Mouse (Mus musculus): Measurements from ENCODE around the gene Psmd9.

The Psmd9 gene

DNA sequence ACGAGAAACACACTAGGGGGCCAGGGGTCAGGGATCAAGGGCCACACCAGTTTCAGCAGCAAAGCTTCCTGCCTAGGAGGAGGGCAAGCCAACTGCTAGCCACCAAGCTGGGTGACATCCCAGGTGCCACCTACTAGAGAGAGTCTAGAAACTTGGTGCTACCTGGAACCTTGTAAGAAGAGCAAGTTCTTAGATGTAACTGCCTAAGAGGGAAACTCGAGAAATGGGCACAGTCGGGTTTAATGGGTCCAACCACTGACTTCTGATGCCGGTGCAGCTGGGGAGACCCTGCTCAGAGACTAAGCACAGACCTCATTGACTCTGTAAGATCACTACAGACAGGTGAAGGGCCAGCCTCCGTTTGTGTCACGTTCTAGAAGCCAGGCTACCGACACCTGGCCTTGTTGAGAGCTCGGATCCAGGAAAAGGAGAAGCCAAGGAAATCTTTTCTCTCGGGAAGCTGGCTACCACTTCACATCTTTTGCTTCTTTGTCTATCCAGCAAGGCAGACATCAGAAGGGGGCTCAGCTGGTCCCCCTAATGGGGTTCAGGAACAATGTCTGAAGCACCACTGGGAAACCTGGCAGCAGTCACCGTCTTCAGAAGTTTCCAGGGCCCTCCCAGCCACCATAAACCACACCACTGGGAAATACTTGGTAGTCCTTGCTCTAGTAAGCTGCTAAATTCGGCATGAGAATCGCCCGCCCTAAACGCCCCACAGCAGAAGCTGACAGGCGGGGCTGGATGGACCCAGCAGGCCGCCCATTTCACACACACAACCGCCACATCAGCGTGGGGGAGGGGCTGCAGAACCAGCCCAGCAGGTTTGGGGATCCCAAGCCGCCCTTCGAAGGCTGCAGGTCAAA is 31.9 kb upstream of the Psmd9 start:
- peak; percentile 94 for DNase-seq (ENCODE audit: low read depth, low spot score)

DNA sequence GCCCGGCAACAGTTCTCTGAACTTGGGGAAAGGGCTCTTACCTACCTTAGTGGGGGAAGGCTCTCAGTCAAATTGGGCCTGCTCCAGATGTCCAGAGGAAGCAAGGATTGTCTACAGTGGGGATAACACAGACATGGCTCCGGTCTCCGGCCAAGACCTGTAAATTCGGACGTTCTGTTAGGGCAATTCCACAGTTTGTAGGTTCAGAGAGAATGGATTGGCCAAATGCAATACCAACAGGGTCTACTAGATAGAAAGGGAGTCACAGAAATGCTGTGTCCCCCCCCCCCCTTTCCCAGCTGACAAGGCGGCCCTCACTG is 31.3 kb upstream of the Psmd9 start:
- DNase-seq (ENCODE audit: low read depth, low spot score): no peak

DNA sequence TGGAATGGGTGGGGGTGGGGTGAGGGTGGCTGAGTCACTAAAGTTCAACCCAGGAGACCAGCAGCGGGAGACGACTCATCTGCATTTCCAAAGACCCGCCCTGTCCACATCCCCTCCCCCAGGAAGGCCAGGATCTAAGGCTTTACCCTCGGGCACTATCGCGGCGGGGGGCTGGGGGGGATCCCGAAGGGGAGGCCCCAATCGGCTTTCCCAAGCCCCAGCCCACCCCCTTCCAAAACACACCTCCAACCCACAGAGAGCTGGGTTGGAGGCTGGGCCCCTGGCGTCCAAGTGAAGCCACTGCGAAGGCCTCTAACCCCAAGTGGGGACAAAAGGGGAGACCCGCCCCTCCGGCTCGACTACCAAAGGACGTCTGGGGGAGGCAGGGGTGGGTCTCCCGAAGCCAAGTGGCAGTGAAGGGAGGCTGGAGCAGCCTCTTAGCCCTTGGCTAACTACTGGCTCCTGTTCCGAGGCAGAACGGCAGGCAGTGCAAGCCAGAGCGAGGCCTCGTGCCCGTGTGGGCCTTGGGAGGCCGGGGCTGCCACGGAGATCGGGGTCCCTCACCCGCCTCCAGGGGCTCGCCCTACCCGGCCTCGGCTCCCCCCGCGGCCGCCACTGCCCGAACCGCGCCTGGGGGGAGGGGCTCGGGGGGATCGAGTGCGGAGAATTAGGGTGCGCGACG is 30.8 kb upstream of the Psmd9 start:
- DNase-seq (ENCODE audit: low read depth, low spot score): peak; percentile 90

DNA sequence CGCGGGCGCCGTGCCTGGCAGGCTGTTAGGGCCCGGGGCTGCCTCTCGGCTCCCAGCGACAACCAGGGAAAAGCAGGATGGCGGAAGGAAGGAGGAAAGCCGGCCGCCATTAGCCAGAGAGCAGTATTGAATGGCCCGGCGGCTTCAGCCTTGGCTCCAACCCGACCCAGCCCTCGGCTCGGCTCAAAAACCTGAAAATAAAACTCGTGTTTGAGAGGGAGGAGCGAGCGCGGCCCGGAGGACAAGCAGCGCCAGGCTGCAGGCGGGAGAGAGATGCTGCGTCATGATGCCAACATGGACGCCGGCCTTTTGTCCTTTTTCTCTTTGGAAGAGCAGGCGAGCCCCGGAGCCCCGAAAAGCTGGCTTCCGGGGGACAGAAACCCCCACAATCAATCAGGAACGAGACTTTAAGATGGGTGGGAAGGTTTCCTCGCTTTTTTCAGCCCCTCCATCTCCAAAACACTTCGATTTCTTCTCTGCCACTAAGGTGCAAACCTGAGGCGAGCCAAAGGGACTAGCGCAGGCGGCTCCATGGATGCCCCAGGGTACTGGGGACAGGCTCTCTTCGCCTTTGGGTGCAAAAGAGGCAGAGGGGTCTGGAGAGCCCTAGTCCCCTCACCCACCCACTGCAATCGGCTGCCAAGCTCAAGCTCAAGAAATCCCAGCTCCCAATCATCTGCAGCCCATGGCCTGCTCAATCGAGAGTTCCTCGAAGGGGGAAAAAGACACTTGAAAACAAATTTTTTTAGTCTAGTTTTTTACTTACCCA is 30.1 kb upstream of the Psmd9 start:
- DNase-seq (ENCODE audit: low read depth, low spot score): peak; percentile 94

DNA sequence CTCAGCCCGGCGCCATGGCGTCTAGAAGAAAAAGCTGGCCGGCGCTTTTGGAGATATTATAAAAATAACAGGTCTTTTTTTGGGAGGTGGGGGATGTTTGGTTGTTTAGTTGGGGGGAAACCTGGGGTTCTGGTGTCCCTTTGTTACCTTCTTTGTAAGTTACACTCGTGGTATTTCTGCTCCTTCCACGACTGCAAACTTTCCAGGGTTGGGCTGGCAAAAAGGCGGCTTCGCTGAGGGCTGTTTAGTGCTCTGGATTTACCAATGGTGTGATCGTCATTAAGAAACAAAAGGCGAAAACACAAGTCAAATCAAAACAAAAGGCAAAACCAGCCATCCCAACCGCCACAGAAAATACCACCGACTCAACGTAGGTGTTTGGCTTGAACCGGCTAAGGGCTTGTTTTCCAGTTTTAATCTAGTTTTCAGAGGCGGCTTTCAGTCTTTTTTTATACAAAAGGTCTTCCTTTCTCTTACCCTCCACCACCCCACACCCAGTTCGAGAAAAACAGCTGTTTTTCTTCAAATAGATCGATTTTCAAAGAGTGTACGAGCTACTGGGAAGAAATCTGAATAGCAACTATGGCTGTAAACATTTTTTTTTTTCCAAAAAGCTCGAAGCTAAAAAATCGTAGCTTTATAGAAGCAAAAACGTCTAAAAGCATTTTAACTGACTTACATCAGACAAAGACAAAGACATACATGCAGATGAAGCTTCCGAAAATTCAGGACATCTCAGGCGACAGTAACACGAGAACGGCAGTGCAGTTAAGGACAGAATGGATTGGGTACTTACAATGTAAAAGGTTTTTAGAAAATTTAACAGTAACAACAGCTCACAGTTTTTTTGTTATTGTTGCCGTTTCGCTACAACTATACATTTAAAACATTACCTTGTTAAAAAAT is 29.2 kb upstream of the Psmd9 start:
- no peak for DNase-seq (ENCODE audit: low read depth, low spot score)

DNA sequence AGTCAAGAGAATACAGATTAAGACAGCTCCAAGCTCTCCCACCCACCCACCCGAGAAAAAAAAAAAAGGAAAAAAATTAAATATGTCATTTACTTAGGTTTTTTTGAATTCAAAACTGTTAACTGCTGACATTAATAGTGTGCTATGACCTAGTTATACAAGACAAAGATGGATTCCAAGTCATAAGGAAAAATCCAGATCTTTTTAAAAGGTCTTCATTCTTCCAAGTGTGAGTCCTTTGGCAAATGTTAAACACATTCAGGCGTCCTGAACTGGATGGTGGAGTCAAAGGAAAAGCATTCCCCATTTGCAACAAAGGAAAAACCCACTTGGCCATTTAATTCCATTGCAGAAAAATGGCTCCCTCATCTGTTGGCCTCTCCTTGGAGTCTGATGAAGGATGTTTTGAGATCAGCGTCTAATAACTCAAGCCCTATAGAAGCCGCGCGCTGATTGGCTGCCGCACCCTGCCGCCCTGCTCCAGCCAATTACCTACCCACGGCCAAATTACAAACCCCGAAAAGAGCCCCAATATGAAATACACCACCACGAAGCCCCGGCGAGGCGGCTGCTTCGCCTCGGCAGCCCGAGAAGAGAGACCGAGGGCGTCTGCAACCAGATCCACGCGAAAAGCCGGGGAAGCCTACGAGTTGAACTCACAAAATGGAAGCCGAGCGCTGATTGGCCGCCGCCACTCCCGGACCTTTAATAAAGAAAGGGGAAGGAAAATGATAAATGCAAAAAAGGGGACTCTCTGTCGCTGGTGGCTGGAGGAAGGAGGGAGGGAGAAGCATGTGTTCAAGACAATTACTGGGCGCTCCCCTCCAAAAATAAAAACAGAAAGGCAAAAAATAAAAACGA is 28.3 kb upstream of the Psmd9 start:
- peak; percentile 94 for DNase-seq (ENCODE audit: low read depth, low spot score)

DNA sequence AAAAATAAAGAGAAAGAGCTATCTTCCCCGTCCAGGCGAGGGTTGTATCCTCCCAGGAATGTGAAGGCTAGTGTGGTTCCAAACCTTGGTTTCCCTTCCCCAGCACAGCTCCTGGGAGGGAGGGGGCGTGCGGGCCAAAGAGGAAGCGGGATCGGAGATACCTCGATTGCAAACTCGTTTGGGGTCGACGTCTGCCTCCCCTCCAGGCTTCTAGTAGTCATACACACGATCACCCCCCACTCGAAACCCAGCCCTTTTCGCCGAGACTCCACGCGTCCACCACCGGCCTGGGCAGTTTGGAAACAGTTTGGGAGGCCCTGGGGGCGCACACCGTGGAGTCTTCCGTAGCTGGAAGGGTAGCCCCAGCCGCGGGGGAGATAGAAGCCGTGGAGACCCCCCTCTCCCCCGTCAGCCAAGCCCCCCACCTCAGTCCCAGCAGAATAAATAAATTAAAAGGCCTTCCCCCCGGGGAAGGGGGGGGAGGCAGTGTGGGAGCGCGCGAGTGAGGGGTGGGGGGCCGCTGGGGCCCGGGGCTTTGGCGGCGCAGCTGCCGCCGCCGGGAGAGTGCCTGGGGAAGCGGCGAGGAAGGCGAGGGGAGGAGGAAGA is 27.6 kb upstream of the Psmd9 start:
- DNase-seq (ENCODE audit: low read depth, low spot score): peak; percentile 40

DNA sequence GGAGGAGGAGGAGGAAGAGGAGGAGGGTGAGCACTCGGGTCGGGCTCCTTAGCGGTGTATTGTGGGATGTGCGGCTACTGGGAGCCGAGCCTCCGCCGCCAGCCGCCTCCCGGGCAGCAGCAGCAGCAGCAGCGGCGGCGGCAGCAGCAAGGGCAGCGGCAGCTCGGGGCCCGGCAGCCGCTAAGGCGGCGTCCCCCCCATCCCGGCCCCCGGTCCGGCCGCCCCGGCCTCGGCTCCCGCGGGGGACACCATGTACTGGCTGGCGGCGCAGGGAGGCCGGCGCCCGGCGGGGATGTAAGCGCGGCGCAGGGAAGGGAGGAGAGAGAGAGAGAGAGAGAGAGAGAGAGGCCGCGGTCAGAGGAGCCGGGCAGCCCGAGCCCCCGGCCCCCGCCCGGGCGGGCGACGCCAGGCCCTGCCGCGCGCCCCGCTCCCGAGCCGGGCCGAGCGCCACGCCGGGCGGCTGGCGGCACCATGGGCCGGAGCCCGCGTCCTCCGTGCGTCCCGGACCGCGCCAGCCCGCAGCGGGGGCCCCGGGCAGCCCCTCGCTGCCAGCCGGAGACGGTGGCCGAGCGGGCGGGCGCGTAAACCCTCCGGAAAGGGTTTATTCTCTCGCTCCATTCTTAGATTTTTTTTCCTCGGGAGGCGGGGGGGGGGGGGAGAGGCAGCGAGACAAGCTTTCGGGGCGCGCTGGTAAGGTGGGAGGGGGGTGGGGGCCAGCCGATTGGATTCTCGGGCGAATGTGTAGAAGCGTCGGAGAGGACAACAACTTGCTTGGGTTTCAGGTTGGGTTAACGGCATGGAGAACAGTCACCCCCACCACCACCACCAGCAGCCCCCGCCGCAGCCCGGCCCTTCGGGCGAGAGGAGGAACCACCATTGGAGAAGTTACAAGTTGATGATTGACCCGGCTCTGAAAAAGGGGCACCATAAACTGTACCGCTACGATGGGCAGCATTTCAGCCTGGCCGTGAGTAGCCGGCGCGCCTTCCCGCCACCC is 26.8 kb upstream of the Psmd9 start, which contains the start of gene Setd1b:
TSS of gene Setd1b (plus strand) at position 33 of the 997 bp plus-strand sequence.
- peak; percentile 68 for DNase-seq (ENCODE audit: low read depth, low spot score)

DNA sequence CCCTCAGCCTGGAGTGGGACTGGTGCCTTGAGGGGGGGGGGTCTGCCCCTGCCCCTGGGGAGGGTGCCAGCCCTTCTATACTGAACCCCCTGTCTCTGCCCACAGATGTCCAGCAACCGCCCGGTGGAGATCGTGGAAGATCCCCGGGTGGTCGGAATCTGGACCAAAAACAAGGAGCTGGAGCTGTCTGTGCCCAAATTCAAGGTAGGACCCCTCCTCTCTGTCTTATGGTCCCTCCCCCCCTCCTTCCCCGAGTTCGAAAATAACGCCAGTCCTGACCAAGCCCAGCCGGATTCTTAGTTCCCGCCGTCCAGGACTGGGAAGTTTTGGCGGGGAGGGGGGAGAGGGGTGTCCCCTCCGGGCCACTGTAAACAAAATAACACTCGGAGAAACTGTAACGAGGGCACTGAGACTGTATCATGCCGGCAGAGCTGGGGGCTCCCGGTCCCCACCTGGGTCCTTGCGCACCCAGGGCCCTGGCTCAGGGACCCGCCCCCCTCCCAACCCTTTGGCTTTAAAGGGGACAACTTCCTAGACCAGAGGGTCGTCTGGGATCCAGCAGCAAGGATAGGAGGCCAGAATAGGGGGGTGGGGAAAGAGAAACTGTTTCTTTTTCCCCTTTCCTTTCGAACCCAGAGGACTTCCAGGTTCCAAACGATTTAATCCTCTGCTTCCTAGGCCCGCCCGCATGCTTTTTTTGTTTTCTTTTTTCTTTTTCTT is 25.8 kb upstream of the Psmd9 start:
- DNase-seq (ENCODE audit: low read depth, low spot score): no peak

DNA sequence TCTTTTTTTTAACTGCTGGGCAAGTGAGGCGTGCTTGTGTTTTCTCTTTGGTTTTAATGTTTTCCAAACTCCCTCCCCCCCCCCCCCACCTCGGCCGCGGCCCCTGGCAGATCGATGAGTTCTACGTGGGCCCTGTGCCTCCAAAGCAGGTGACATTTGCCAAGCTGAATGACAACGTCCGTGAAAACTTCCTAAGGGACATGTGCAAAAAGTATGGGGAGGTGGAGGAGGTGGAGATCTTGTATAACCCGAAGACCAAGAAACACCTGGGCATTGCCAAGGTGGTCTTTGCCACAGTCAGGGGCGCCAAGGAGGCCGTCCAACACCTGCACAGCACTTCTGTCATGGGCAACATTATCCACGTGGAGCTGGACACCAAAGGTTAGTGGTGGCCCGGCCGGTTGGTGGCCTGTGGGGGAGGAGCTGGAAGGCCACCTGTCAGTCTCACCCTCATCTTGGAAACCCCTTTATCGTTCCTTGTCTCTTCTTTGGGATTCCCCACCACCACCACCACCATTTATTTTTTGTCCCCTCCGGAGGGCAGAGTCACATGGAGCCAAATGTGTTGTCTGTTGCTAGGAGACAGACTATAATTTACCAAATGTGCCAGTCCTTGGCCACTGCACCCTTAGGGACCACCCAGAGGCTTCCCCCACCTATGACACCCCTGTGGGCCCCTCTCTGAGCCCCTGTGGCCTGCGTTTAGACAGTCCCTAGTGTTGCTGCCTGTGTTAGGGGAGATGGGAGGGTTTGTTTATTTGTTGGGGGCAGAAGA is 25.1 kb upstream of the Psmd9 start:
- DNase-seq (ENCODE audit: low read depth, low spot score): no peak

DNA sequence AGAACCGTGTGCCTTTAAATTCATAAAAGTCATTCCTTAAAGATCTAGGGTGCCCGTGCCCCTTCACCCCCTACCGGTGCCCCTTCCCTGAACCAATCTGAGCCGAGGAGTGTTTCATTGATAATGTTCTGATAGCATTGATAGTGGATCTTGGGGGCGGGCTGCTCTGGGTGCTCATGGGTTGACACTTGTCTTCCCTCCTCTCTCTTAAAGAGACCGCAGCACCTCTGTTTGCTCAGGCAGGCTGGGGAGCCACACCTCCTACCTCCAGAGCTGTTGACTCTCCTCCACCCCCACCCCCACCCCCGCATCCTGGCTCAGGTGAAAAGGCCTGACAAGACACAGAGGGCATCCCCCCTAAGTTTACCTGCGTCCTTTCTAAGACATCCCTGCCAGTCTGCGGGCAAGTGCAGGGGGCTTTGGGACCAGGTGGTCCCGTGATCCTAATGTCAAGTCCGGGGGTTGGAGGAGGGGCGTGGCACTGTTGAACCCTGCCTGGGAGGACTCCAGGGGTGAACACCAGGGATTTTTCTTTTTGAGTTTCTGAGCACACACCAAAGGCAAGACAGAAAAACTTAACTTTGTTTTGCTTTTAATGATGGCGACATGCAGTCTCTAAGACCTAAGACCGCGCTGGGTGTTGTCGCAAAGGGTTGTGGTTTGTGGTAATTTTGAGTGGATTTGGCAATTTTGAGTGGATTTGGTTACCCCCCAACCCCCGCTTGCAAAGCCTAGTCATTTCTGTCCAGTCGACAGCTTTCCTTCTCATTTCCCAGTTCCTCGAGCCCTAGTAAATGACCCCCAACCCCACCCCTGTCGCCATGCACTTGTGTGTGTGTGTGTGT is 24.2 kb upstream of the Psmd9 start:
- DNase-seq (ENCODE audit: low read depth, low spot score): no peak

DNA sequence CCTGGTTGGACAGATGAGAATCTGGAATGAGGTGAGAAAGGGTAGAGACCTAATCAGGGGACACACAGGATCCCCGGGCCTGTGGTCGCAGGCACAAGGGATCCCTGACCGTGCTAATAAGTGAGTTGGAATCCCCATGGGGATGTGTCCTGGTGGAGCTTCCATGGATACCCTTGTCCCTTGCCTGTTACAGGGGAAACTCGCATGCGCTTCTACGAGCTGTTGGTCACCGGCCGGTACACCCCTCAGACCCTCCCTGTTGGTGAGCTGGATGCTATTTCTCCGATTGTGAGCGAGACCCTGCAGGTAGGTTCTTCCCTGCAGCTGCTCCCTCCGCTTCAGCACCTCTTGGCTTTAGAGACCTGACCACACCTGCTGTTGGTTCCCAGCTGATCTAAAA is 22.9 kb upstream of the Psmd9 start:
- DNase-seq (ENCODE audit: low read depth, low spot score): no peak

DNA sequence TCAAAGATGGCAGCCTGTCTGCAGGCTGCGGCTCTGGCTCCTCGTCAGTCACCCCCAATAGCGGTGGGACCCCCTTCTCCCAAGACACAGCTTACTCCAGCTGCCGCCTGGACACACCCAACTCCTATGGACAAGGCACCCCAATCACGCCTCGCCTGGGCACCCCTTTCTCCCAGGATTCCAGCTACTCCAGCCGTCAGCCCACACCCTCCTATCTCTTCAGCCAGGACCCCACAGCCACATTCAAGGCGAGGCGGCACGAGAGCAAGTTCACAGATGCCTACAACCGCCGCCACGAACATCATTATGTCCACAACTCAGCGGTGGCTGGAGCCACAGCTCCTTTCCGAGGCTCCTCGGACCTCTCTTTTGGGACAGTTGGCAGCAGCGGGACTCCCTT is 21.6 kb upstream of the Psmd9 start:
- DNase-seq (ENCODE audit: low read depth, low spot score): no peak

DNA sequence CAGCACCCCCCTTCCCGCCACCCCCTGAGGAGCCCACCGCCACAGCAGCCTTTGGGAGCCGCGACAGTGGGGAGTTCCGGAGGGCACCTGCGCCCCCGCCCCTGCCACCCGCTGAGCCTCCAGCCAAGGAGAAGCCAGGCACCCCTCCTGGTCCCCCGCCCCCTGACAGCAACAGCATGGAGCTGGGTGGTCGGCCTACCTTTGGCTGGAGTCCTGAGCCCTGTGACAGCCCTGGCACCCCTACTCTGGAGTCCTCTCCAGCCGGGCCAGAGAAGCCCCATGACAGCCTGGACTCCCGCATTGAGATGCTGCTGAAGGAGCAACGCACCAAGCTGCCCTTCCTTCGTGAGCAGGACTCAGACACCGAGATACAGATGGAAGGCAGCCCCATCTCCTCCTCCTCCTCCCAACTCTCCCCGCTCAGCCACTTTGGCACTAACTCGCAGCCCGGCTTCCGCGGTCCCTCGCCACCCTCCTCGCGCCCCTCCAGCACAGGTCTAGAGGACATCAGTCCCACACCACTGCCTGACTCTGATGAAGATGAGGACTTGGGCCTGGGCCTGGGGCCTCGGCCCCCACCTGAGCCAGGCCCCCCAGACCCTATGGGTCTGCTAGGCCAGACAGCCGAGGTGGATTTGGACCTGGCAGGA is 21.0 kb upstream of the Psmd9 start:
- DNase-seq (ENCODE audit: low read depth, low spot score): no peak

DNA sequence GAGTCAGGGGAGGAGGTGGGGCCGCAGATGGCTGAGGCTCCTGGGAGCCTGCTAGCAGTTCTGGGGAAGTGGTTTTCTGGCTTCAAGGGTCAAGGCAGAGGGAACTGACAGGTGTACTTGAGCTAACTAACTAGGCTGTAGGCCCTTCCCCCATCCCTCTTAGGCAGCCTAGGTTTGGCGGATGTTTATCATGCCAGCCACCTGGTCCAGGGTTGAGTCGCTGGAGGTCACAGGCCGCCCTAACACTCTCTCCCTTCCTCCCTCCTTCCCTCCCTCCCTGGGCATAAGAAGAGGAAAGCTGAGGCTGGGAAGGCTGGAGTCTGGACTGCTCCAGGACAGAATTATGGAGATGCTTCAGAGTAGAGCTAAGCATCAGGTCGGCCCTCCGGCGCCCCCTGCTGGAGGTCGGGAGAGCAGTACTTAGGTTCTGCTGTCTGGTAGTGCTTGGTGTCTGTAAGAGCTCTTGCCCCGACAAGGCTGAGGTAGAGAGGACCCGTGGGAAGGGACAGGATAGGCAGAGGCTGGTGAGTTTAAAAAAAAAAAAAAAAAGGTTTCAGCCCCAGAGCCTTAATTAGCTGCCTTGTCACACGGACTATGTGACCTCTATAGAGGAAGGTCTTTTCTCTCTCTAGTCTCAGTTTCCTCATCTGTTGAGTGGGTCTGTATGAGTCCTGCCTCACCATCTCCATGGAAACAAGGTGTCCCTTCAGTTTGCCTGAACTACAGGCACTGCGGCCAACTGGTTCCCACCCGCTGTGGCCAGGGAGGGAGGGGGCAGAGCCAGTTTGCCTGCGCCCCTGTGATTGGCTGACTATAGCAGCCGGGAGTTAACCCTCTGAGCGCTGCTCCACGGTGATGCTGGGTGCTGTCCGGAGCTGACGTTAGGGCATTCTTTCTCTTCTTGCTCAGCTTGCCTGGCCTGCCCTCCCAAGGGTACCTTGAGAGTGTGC is 19.5 kb upstream of the Psmd9 start:
- DNase-seq (ENCODE audit: low read depth, low spot score): peak; percentile 91
